35 mouse cellular contexts compared by ENCODE assay signal in the genomic region with DNA sequence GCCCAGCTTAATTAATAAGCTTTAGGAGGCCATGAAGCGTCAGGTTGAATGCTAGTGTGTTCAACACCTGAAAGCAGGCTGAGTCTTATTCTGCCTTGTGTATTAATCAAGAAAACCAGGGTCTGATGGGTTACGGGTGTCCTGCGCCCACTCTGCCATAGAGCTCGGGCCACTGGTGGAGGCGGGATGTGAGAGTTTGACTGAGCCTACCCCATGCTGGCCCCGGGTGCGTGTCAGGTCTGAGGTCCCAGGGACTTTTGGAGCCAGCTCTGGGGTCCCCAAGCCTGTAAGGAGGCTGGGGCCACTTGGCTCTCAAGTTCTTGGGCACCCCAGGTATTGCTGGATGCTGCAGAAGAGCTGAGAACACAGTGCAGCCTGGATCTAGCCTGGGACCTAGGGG.
"Had no signal": no experiment of that assay in that cellular context is flagged by ENCODE, and none has a peak within 500 bp of the region (broad histone marks: within the 10 kb centered on the region; RNA-seq: fewer than 3 reads in every experiment).

No protein-coding gene starts in this region.

- ATAC-seq: hindbrain, embryonic 16.5 days; hindbrain, postnatal 0 days; inflammation-experienced regulatory T-cells, adult 6 months; intestine, embryonic 15.5 days; intestine, embryonic 16.5 days; intestine, postnatal 0 days had no signal

- H3K27ac ChIP-seq: heart, embryonic 10.5 days; heart, embryonic 13.5 days; heart, embryonic 15.5 days; hindbrain, embryonic 10.5 days; hindbrain, embryonic 12.5 days; hindbrain, embryonic 13.5 days; hindbrain, embryonic 14.5 days; hindbrain, embryonic 15.5 days; hindbrain, postnatal 0 days; intestine, embryonic 15.5 days; kidney, embryonic 15.5 days; kidney, postnatal 0 days; layer of hippocampus, adult 2 months had no signal

- H3K4me3 ChIP-seq: heart, embryonic 10.5 days; heart, embryonic 12.5 days; heart, embryonic 13.5 days; heart, embryonic 15.5 days; hindbrain, embryonic 10.5 days; hindbrain, embryonic 12.5 days; hindbrain, embryonic 13.5 days; hindbrain, embryonic 15.5 days; intestine, embryonic 15.5 days; kidney, embryonic 15.5 days; layer of hippocampus, adult 2 months had no signal

- H3K36me3 ChIP-seq: heart, embryonic 10.5 days; heart, embryonic 12.5 days; heart, embryonic 13.5 days; heart, embryonic 15.5 days; hindbrain, embryonic 10.5 days; hindbrain, embryonic 12.5 days; hindbrain, embryonic 13.5 days; hindbrain, embryonic 15.5 days; intestine, embryonic 15.5 days; kidney, embryonic 15.5 days had no signal

- H3K27me3 ChIP-seq: heart, embryonic 12.5 days; heart, embryonic 13.5 days; heart, embryonic 15.5 days; hindbrain, embryonic 12.5 days; hindbrain, embryonic 13.5 days; hindbrain, embryonic 15.5 days; intestine, embryonic 15.5 days; kidney, embryonic 15.5 days had no signal

- DNase-seq: heart, postnatal 10 days; heart, postnatal 14 days; heart, postnatal 36 days; heart, postnatal 4 days; kidney, adult 11 months; kidney, adult 18-20 months; kidney, adult 2 months; kidney, adult 8-10 months; kidney, adult 9 months; kidney, postnatal 10 days; kidney, postnatal 14 days; kidney, postnatal 25 days; kidney, postnatal 36 days; kidney, postnatal 4 days; layer of hippocampus, adult 9-11 months; layer of hippocampus, postnatal 36 days had no signal

- H3K4me2 ChIP-seq: heart, embryonic 11.5 days; heart, embryonic 12.5 days; heart, embryonic 13.5 days; heart, embryonic 15.5 days; hindbrain, embryonic 12.5 days; hindbrain, embryonic 13.5 days; hindbrain, embryonic 14.5 days; hindbrain, embryonic 15.5 days; intestine, embryonic 15.5 days; kidney, embryonic 15.5 days had no signal

- H3K9ac ChIP-seq: heart, embryonic 12.5 days; heart, embryonic 13.5 days; heart, embryonic 15.5 days; hindbrain, embryonic 12.5 days; hindbrain, embryonic 13.5 days; hindbrain, embryonic 14.5 days; hindbrain, embryonic 15.5 days; intestine, embryonic 15.5 days; kidney, embryonic 15.5 days had no signal

- H3K9me3 ChIP-seq: heart, embryonic 10.5 days; heart, embryonic 12.5 days; heart, embryonic 13.5 days; heart, embryonic 15.5 days; hindbrain, embryonic 10.5 days; hindbrain, embryonic 12.5 days; hindbrain, embryonic 13.5 days; hindbrain, embryonic 15.5 days; intestine, embryonic 15.5 days; kidney, embryonic 15.5 days had no signal

- H3K4me1 ChIP-seq: heart, embryonic 10.5 days; hindbrain, embryonic 10.5 days; hindbrain, embryonic 12.5 days; hindbrain, embryonic 13.5 days; hindbrain, embryonic 15.5 days; intestine, embryonic 15.5 days; kidney, embryonic 15.5 days had no signal
